Mouse (Mus musculus) small intestine, adult 2 months (tissue): ENCODE measurements around the gene Thoc3.

Source experiments
- CTCF ChIP-seq: fragments of 200-500 bp; IDR thresholded peaks from 2 replicates; pipeline ENCODE4 v1.5.1; 2012; ENCODE audit warnings: low read depth, mild to moderate bottlenecking, control low read depth, inconsistent platforms, low read length, moderate library complexity, mixed read lengths; ENCODE audit not compliant: insufficient replicate concordance, insufficient read length; ENCODE audit errors: extremely low read depth
- POLR2A ChIP-seq: fragments of 200-500 bp; IDR thresholded peaks from 2 replicates; pipeline ENCODE4 v1.6.1; 2012; ENCODE audit warnings: low read depth, mild to moderate bottlenecking, control low read depth, inconsistent platforms, low read length, moderate library complexity

GRCm38 (mm10) chr13:54505920-54506319 is 37.3 kb upstream of the Thoc3 start:
- no peak for TF ChIP-seq CTCF
- no peak for TF ChIP-seq POLR2A
